15 mouse cellular contexts compared by ENCODE assay signal in the genomic region with DNA sequence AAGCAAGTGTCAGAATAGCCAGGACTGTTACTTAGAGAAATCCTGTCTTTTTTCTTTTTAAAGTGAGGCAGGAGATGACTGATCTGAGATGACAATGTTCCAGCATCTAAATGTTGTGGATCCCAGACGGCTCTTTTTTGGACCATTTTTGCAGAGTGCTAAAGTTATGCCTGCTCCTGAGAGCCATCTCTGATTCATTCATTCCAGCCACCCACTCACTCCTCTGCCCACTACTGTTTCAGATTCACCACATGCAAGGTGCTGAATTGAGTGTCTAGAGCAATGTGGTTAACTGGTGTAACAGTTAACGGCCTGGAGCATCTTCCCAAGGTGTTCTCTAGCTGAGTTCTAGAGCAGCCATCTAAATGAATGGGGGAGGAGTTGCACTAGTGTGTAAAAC. TPM values are rescaled to one million over a fixed set of nuclear protein-coding genes. Genes with fewer than 3 reads are reported as not detected.
A peak's percentile ranks its signal among the peaks of the same experiment; 100 is the strongest.
DNase-seq lines count a peak whose midpoint lies in the region; ATAC-seq lines count a peak whose summit lies in the region.
"Had no signal": no experiment of that assay in that cellular context is flagged by ENCODE, and none has a peak within 500 bp of the region (broad histone marks: within the 10 kb centered on the region; RNA-seq: fewer than 3 reads in every experiment).

No protein-coding gene starts in this region.

- H3K9me3 ChIP-seq in kidney, embryonic 14.5 days (ENCODE audit: control insufficient read depth, low read length): no peaks in the 10 kb centered on the region
- H3K9me3 ChIP-seq in heart, embryonic 11.5 days (replicated peaks; ENCODE audit: control insufficient read depth, low read length): no peaks in the 10 kb centered on the region
- H3K9me3 ChIP-seq: midbrain, embryonic 12.5 days had no signal

- peaks cover 41% of the 10 kb centered on the region for H3K36me3 ChIP-seq in kidney, embryonic 14.5 days (ENCODE audit: control insufficient read depth, insufficient read depth, low read length)
- H3K36me3 ChIP-seq in heart, embryonic 11.5 days (ENCODE audit: control insufficient read depth, insufficient read depth, low read length): peaks cover 29% of the 10 kb centered on the region

- H3K27ac ChIP-seq in kidney, embryonic 14.5 days (ENCODE audit: low read depth, low read length): no peak overlapping the region
- H3K27ac ChIP-seq in heart, embryonic 11.5 days (ENCODE audit: low read depth, low read length): no peak overlapping the region
- H3K27ac ChIP-seq: gastrocnemius, adult 2 months; hindbrain, postnatal 0 days; liver, embryonic 14.5 days; midbrain, embryonic 12.5 days; stomach, postnatal 0 days had no signal

- no peak overlapping the region for H3K4me2 ChIP-seq in kidney, embryonic 14.5 days (replicated peaks; ENCODE audit: low read depth, low read length)
- no peak overlapping the region for H3K4me2 ChIP-seq in heart, embryonic 11.5 days
- H3K4me2 ChIP-seq: midbrain, embryonic 12.5 days had no signal

- no peaks in the 10 kb centered on the region for H3K27me3 ChIP-seq in kidney, embryonic 14.5 days (ENCODE audit: control insufficient read depth, insufficient read depth, low read length)
- H3K27me3 ChIP-seq in heart, embryonic 11.5 days (ENCODE audit: control insufficient read depth, insufficient read depth, low read length): no peaks in the 10 kb centered on the region
- H3K27me3 ChIP-seq: midbrain, embryonic 12.5 days had no signal

- no peaks in the 10 kb centered on the region for H3K4me1 ChIP-seq in kidney, embryonic 14.5 days (ENCODE audit: control insufficient read depth, insufficient read depth, low read length)
- no peaks in the 10 kb centered on the region for H3K4me1 ChIP-seq in heart, embryonic 11.5 days (ENCODE audit: control insufficient read depth, insufficient read depth, low read length)
- H3K4me1 ChIP-seq: midbrain, embryonic 12.5 days had no signal

- H3K4me3 ChIP-seq in kidney, embryonic 14.5 days (ENCODE audit: low read length): no peak overlapping the region
- no peak overlapping the region for H3K4me3 ChIP-seq in heart, embryonic 11.5 days (ENCODE audit: low read depth, low read length)
- H3K4me3 ChIP-seq: gastrocnemius, adult 2 months; midbrain, embryonic 12.5 days had no signal

- no peak for ATAC-seq in kidney, embryonic 14.5 days (ENCODE audit: low FRiP score, low TSS enrichment)
- ATAC-seq in heart, embryonic 11.5 days (replicated peaks; ENCODE audit: insufficient number of reproducible peaks, low FRiP score, low TSS enrichment): no peak
- ATAC-seq: hindbrain, postnatal 0 days had no signal

- H3K9ac ChIP-seq in kidney, embryonic 14.5 days (ENCODE audit: low read depth, low read length): no peak overlapping the region
- H3K9ac ChIP-seq in heart, embryonic 11.5 days (ENCODE audit: low read depth, low read length): no peak overlapping the region
- H3K9ac ChIP-seq: liver, embryonic 14.5 days; midbrain, embryonic 12.5 days had no signal

- DNase-seq in right cerebral cortex, adult 18-20 months: peak; percentile 89
- no peak for DNase-seq in right cerebral cortex, postnatal 4 days
- DNase-seq in frontal cortex, postnatal 25 days (ENCODE audit: low spot score in 2 of 2): peak; percentile 16 to 38
- DNase-seq in left cerebral cortex, adult 8-10 months (ENCODE audit: low spot score in 2 of 2): peak; percentile 13 to 85
- DNase-seq in heart, adult 8-10 months (ENCODE audit: low spot score): no peak
- DNase-seq: cerebellum, adult 9-10 months; gastrocnemius, adult 2 months; heart, postnatal 36 days; lung, postnatal 14 days had no signal

- WGBS in kidney, embryonic 14.5 days: 90% methylated on average over 2 of the region's 2 CpGs
- 82% methylated on average over 2 of the region's 2 CpGs for WGBS in heart, embryonic 11.5 days (ENCODE audit: insufficient replicate concordance)

RNA-seq across cellular contexts. Expression of gene Nipal4, which starts 31.4 kb away (rescaled TPM):
- 1 to 10 TPM; 2.2 to 3.0 (median 2.6) TPM for total RNA-seq in left cerebral cortex, adult 8-10 months (2022)
- total RNA-seq in heart, adult 8-10 months (2022): under 1 TPM in 1 of 4 experiments, not detected in 3; 0.08 TPM
- 0.13 and 0.22 TPM in 2 replicates for polyA plus RNA-seq in kidney, embryonic 14.5 days (2014; fragmentation: Nextera tagmentation; extraction: Ambion mirVana)
- 12.2 and 18.2 TPM in 2 replicates for polyA plus RNA-seq in heart, embryonic 11.5 days (2014; fragmentation: Nextera tagmentation; extraction: Ambion mirVana)
- total RNA-seq: gastrocnemius, adult 2 months had no signal

Comparison
In these comparisons a context has a peak if more than half of its experiments do, and no peak if none do; other contexts are left out.
1. DNase-seq: peak in right cerebral cortex, adult 18-20 months (single experiment), frontal cortex, postnatal 25 days (2 of 2) and left cerebral cortex, adult 8-10 months (2 of 2); none in right cerebral cortex, postnatal 4 days (single experiment) and heart, adult 8-10 months (single experiment).